Mouse (Mus musculus): ENCODE measurements at regions not wholly inside any gene's neighbourhood (a gene's known extent, or its start where the extent isn't known, plus 50 kb on each side); places are given as distances from the start of the nearest gene placed in this dataset.

- no peak overlapping the region for H3K9ac ChIP-seq (replicated peaks; ENCODE audit: low read length)
- ATAC-seq (no peak), DNase-seq (ENCODE audit: low spot score) (no peak)
- no peaks in the 10 kb centered on the region for H3K9me3 ChIP-seq (ENCODE audit: low read length)
- WGBS: 26% methylated on average over 2 of the region's 2 CpGs
- H3K4me2 ChIP-seq (ENCODE audit: low read depth, low read length): no peak overlapping the region
- no peaks in the 10 kb centered on the region for H3K36me3 ChIP-seq (ENCODE audit: insufficient read depth, low read length)
- no peaks in the 10 kb centered on the region for H3K27me3 ChIP-seq (ENCODE audit: insufficient read depth, low read length)
- no peaks in the 10 kb centered on the region for H3K4me1 ChIP-seq (ENCODE audit: insufficient read depth, low read length)
- TF ChIP-seq CTCF (IDR thresholded peaks at IDR 0.05; ENCODE audit: low read depth): no peak
- H3K27ac ChIP-seq: no peak overlapping the region
- no peak overlapping the region for H3K4me3 ChIP-seq (ENCODE audit: low read length)
These were observed 523.0 kb upstream of the Nrsn1 start for GRCm38 (mm10) chr13:25793216-25793803.

DNA sequence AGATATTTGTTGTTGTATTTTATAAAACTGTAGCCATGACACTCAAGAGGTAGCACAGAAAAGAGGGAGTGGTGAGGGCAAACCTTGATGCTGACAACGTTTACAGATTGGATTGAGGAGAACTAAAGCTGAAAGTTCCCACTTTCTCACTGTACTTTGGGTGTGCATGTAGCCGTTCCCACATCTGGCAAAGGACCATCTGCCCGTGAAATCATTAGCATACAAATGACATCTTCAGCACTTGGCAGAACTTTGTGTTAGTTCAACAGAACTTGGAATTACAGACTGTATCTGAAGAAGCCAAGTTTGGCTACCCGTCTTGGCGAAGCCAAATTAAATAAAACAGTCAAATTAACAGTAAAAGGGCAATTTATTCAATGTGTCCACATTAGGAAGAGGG, 510.9 kb upstream of the Nrsn1 start:
- no peak for TF ChIP-seq CTCF (IDR thresholded peaks at IDR 0.05; ENCODE audit: low read depth)
- Histone ChIP-seq H3K4me3 (ENCODE audit: low read length) (no peak overlapping the region), H3K27me3 (ENCODE audit: insufficient read depth, low read length) (no peaks in the 10 kb centered on the region), H3K4me1 (ENCODE audit: insufficient read depth, low read length) (no peaks in the 10 kb centered on the region), H3K9ac (replicated peaks; ENCODE audit: low read length) (no peak overlapping the region), H3K27ac (no peak overlapping the region), H3K36me3 (ENCODE audit: insufficient read depth, low read length) (no peaks in the 10 kb centered on the region), H3K4me2 (ENCODE audit: low read depth, low read length) (no peak overlapping the region), H3K9me3 (ENCODE audit: low read length) (no peaks in the 10 kb centered on the region)
- whole genome bisulfite sequencing: 51% methylated on average over 5 of the region's 5 CpGs
- DNase-seq (ENCODE audit: low spot score) (peak; percentile 40), ATAC-seq (no peak)

DNA sequence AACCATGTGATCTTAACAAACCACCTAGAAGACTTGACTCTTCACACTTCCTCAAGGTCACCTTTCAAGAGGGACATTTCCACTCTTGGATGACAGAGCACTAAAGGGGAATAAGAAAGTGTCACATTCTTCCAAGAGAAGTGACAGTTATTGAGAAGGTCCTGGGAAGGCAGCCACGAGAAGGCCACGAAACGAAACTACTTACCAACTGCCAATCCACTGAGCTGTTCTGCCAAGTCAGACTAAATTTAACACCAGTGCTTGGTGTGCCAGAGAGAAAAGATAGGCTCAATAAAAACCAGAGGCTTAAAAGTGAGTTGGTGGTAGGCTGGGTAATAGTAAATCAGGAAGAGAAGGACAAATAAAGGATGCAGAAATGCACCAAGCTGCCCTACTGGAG, 507.4 kb upstream of the Nrsn1 start:
- Histone ChIP-seq H3K27me3 (ENCODE audit: insufficient read depth, low read length) (no peaks in the 10 kb centered on the region), H3K36me3 (ENCODE audit: insufficient read depth, low read length) (no peaks in the 10 kb centered on the region), H3K27ac (no peak overlapping the region), H3K9me3 (ENCODE audit: low read length) (no peaks in the 10 kb centered on the region), H3K9ac (replicated peaks; ENCODE audit: low read length) (no peak overlapping the region), H3K4me1 (ENCODE audit: insufficient read depth, low read length) (no peaks in the 10 kb centered on the region), H3K4me2 (ENCODE audit: low read depth, low read length) (no peak overlapping the region), H3K4me3 (ENCODE audit: low read length) (no peak overlapping the region)
- DNase-seq (ENCODE audit: low spot score) (peak; percentile 31), ATAC-seq (no peak)
- 74% methylated on average over 3 of the region's 3 CpGs for WGBS
- no peak for TF ChIP-seq CTCF (IDR thresholded peaks at IDR 0.05; ENCODE audit: low read depth)

DNA sequence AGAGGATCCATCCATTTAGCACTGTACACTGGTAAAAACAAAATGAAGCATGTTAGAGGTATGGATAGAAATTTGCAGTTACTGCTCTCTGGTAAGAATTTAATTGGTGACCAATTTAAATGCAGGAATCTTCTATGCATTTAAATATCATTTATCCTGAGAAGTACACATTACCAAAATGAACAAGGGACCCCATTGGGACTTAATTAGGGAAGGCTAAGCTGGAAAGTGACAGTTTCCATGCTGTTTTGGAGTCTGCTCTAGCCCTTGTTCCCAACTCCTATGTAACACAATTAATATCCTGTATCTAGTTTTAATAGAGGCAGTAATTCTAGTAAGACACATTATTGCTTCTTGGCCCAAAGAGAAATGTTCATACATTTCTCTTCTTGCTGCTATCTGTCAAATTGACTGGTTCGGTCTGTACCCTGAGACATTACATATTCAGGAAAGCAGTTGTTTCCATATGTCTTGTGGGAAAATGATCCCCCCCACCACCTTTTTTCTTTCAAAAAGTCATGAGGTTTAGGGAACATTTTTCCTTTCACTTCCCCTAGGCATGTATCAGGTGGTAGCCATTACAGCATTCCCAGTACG, 504.4 kb upstream of the Nrsn1 start:
- no peaks in the 10 kb centered on the region for H3K9me3 ChIP-seq (ENCODE audit: low read length)
- no peak for TF ChIP-seq CTCF (IDR thresholded peaks at IDR 0.05; ENCODE audit: low read depth)
- H3K9ac ChIP-seq (replicated peaks; ENCODE audit: low read length): no peak overlapping the region
- 48% methylated on average over 2 of the region's 2 CpGs for WGBS
- ATAC-seq: no peak
- no peak overlapping the region for H3K4me3 ChIP-seq (ENCODE audit: low read length)
- H3K4me2 ChIP-seq (ENCODE audit: low read depth, low read length): no peak overlapping the region
- DNase-seq (ENCODE audit: low spot score): peak; percentile 18
- H3K27me3 ChIP-seq (ENCODE audit: insufficient read depth, low read length): no peaks in the 10 kb centered on the region
- H3K36me3 ChIP-seq (ENCODE audit: insufficient read depth, low read length): no peaks in the 10 kb centered on the region
- no peak overlapping the region for H3K27ac ChIP-seq
- H3K4me1 ChIP-seq (ENCODE audit: insufficient read depth, low read length): no peaks in the 10 kb centered on the region

DNA sequence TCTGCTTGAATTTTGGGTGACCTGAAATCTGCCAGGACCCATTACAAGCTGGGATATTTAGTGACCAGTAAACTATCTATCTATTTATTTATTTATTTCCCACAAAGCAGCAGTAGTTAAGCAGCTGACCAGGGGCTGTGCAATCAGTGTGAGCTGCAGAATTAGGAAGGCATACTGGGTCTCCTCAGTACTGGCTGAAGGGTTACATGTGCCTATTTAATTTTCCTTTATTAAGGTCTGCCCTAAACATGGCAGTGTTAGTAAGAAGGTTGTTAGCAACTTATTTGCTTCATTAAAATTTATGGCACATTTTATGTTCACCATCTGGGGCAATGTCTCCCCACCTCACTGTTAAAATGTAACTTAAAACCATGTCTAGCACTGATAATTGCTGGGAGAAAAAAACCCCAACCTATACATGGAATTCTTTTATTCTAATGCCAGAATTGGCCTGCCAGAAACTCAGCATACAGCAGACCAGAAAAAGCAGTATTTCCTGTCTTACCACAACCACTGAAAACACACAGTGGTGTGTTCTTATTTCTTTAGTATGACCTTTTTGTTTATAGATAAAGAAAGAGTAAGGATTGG, 484.3 kb upstream of the Nrsn1 start:
- no peak for TF ChIP-seq CTCF (IDR thresholded peaks at IDR 0.05; ENCODE audit: low read depth)
- no peak overlapping the region for H3K4me2 ChIP-seq (ENCODE audit: low read depth, low read length)
- H3K36me3 ChIP-seq (ENCODE audit: insufficient read depth, low read length): no peaks in the 10 kb centered on the region
- H3K9ac ChIP-seq (replicated peaks; ENCODE audit: low read length): no peak overlapping the region
- no peak for DNase-seq (ENCODE audit: low spot score)
- no peaks in the 10 kb centered on the region for H3K27me3 ChIP-seq (ENCODE audit: insufficient read depth, low read length)
- H3K4me3 ChIP-seq (ENCODE audit: low read length): no peak overlapping the region
- H3K27ac ChIP-seq: no peak overlapping the region
- no peaks in the 10 kb centered on the region for H3K9me3 ChIP-seq (ENCODE audit: low read length)
- H3K4me1 ChIP-seq (ENCODE audit: insufficient read depth, low read length): 0 out of 2 replicates have a peak, but pooled peaks cover 2% of the 10 kb centered on the region
- ATAC-seq: no peak

DNA sequence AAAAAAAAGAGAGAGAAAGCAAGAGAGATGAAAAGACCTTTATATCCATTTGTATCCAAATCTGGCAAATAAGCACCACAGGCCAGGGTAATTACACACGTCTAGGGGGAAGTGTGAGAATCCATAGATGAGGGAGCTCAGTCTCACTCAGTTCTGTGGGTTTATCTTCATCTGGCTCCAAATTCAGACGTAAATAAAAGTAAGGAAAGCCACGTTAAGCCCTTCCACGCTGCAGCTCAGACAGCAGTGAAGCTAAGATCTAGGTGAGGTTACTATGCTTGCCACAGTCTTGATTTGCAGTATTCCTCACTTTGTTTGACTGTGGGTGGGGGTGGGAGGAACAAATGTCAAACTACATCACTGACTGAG, 481.1 kb upstream of the Nrsn1 start:
- Histone ChIP-seq H3K4me1 (ENCODE audit: insufficient read depth, low read length) (0 out of 2 replicates have a peak, but pooled peaks cover 2% of the 10 kb centered on the region), H3K36me3 (ENCODE audit: insufficient read depth, low read length) (no peaks in the 10 kb centered on the region), H3K27ac (peak overlapping the region; percentile 32; the same call in 1 of the 2 replicates), H3K4me3 (ENCODE audit: low read length) (no peak overlapping the region), H3K9ac (replicated peaks; ENCODE audit: low read length) (no peak overlapping the region), H3K9me3 (ENCODE audit: low read length) (no peaks in the 10 kb centered on the region), H3K4me2 (ENCODE audit: low read depth, low read length) (no peak overlapping the region), H3K27me3 (ENCODE audit: insufficient read depth, low read length) (no peaks in the 10 kb centered on the region)
- no peak for TF ChIP-seq CTCF (IDR thresholded peaks at IDR 0.05; ENCODE audit: low read depth)
- 29% methylated on average over 4 of the region's 4 CpGs for WGBS
- DNase-seq (ENCODE audit: low spot score) (no peak), ATAC-seq (no peak)
